Mouse (Mus musculus): Measurements from ENCODE around the gene Nrde2.

DNA sequence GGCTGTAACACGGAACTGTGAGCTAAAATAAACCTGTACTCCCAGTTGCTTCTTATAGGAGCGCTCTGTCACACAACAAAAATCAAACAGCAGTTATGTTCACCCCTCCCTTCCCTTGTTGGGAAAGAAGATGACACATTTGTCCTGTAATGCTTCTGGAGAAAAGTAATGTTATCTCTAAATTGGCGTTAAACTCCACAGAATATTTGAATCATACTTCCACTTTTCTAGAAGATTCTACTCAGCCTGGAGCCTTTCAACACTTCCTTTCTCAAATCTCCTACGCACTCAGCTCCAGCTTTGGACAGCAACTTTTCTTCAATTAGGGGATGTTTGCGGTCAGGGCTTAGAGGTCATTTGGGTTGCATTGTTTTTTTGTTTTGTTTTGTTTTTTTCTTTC lies 70.2 kb downstream of the Nrde2 start:
- TF ChIP-seq CTCF (IDR thresholded peaks at IDR 0.05) = no peak
- TF ChIP-seq EP300 (IDR thresholded peaks at IDR 0.05) = no peak
